Mouse (Mus musculus) urinary bladder, postnatal 25 days (tissue): ENCODE measurements at regions not wholly inside any gene's neighbourhood (a gene's known extent, or its start where the extent isn't known, plus 50 kb on each side); places are given as distances from the start of the nearest gene placed in this dataset.

Experiments
- DNase-seq: peaks from one replicate; pipeline ENCODE4 v3.0.0; 2022; ENCODE audit warnings: low spot score

DNA sequence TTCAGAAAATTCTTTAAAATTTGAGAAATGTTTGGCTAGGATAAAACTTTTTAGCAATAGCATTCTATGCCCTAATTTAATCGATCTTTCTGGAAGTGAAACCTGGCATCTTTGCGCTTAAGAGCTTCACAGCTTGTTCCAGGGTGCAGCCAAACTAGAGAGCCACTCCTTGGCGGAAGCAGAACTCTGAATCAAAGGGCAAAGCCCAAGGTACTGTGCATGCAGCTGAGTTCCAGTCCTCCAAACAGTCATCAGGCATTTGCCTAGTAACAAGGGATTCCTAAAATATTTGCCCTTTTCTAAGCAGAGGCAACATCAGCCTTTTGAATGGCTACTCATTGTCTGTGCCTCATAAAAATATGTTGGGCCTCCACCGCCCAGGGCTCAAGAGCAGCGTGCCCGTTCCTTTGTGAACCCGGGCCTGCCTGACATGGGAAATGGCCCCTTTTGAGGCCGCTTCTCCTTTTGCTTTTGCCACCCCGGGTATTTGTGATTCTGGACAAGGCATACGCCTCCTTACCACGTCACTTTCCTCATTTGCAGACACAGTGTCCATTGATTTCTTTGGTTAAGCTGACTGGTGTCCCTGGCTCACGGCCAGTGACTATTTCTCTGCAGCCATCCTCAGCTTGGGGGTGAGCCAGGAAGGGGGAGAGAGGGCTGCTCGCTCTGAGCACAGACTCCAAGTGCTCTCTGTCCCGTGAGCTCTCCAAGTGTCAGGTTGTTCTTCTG is 402.2 kb upstream of the Smim15 start:
- no peak for DNase-seq

- no peak for DNase-seq
Measured at GRCm38 (mm10) chr13:107639620-107640019, 404.6 kb upstream of the Smim15 start.

DNA sequence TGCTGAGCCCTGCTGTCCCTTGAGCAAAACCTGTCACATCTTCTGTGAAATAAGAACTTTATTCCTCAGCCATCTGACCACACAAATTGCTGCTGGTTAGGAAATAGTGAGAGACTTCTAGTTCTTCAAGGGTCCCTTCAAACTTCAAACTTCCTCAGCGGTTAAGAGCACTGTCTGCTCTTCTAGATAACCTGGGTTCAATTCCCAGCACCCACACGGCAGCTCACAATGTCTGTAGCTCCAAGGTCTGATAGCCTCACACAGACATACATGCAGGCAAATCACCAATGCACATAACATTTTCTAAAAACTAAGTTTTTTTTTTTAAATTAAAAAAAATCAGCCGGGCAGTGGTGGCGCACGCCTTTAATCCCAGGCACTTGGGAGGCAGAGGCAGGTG is 407.0 kb upstream of the Smim15 start:
- DNase-seq: no peak

GRCm38 (mm10) chr13:107635114-107635513 is 409.1 kb upstream of the Smim15 start:
- no peak for DNase-seq

- DNase-seq: no peak
Measured at GRCm38 (mm10) chr13:107627073-107627472, 417.2 kb upstream of the Smim15 start.

DNA sequence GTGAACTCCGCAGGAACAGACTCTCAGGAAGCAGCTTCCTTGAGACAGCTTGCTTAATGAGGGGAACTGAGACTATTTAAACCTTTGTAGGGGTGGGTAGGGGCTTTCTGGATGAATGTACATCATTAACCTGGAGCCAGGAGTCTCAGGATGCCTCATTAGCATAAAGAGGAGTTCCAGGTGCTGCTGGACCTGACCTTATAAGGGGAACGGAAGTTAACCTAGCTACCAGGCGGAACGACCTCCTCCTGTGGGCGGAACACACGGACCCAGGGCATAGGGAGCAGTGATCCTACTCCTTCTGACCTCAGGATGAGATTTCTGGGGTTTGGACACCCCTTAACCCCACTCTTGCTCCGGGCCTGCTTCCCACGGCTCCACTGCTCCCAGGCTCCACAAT is 417.6 kb upstream of the Smim15 start:
- DNase-seq: no peak

DNA sequence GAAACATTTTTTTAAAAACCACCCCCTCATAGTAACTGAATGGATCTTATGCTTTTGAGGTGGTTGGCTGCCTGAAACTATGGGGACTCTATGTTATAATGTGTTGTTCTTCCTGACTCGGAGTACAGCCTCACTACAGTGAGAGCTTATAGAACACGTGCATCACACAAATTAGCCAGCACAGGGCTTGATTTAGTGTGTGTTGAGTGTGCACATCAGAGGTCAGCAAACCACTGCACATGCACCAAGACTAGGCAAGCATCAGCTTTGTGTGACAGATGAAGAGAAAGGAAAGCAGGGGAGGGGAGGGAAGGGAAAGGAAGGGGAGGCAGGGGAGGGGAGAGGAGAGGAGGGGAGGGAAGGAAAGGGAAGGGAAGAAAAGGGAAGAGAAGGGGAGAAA is 422.9 kb upstream of the Smim15 start:
- no peak for DNase-seq

DNA sequence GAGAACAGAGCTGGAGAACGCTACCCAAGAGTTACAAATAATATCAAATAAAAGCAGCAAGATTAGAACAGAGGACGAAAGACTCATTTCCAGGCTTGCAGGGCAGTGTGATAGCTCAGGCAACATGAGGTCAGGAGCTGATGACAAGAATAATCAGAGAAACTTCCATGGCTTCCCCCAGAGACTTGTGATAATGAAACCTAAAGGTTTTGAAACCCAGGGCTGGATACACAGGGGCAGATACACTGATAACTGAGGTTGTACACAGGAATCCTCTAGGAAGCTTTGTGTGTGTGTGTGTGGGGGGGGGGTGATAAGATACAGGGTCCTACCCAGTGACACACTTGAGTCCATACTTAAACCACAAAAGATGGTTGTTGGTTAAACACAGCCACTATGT is 423.4 kb upstream of the Smim15 start:
- DNase-seq: no peak

GRCm38 (mm10) chr13:107620210-107620609 is 424.0 kb upstream of the Smim15 start:
- DNase-seq: no peak

- no peak for DNase-seq
Measured at GRCm38 (mm10) chr13:107619430-107619927, 424.8 kb upstream of the Smim15 start.

- DNase-seq: no peak
Measured at GRCm38 (mm10) chr13:107618796-107619429, 425.3 kb upstream of the Smim15 start.

GRCm38 (mm10) chr13:107618369-107618771 is 425.9 kb upstream of the Smim15 start:
- DNase-seq: no peak

DNA sequence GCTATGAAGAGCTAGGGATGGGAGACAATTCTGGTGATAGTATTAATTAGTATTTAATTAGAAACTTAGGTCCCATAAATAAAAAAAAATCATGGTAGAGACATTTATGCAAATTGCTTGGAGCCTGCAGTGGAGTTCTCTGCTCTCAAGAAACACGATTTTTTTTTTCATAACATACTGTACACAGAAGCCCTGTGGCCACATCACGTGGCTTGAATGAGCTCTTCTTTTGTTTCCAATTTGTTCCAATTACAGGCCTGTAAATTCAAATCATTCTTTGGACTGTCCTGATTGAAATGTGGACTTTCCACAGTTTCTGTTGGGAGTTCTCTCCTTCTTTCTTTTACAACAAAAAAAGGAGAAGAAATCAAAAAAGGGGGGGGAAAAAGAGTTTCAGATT is 426.7 kb upstream of the Smim15 start:
- no peak for DNase-seq

- DNase-seq: no peak
Measured at GRCm38 (mm10) chr13:107616775-107617174, 427.5 kb upstream of the Smim15 start.

- no peak for DNase-seq
Measured at GRCm38 (mm10) chr13:107608996-107609503, 435.2 kb upstream of the Smim15 start.

- DNase-seq: no peak
Measured at GRCm38 (mm10) chr13:107607294-107607693, 437.0 kb upstream of the Smim15 start.

DNA sequence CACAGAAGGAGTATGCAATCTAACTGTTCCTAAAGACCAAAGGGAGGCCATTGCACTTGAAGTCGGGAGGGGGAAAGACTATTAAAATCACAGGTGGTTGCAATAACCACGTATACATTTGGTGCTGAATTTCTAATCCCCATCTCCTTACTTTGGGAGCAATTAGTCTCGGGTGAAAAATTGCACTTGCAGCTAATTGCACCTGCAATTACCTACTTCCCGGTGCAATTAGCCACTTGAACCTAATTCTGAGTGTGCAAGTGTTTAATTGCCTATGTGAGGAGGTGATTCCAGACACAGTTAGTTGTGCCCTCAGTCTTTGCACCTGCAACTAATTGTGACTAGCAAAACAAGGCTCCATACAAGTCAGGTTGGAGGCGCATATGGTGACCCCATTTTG is 442.1 kb upstream of the Smim15 start:
- no peak for DNase-seq

GRCm38 (mm10) chr13:107601132-107601439 is 443.2 kb upstream of the Smim15 start:
- DNase-seq: no peak

DNA sequence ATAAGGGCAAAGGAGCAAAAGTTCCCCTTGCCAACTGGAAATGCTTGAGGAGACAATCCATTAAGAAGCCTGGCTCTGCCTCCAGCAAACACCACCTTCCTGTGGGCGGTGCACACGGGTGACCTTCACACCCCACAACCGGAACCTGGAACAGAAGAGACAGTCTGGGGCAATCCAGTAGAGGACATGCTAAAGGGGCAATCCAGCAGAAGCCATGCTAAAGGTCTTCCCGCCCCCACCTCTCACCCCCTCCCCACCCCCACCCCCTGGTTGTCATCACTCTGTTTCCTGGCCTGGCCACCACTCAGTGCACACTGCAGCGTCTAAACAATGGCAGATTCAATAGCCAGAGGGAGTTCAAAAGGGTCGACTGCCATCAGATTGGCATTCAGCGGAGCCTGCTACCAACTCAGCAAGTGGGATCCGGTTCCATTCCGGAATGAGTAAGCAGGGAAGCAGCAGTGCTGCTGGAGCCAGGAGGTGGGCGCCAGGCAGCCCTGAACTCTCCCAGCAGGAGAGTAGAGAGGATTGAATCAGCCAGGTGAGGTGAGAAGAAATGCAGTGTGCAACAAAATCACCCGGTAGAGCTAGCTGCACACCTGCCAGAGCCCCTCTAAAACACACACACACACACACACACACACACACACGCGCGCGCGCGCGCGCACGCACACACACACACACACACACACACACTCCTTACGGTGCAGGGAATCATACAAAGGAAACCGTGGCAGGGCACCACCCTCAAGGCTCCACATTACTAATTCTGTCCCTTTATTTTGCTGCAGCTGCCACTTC is 443.7 kb upstream of the Smim15 start:
- no peak for DNase-seq

GRCm38 (mm10) chr13:107599094-107599644 is 445.1 kb upstream of the Smim15 start:
- no peak for DNase-seq

DNA sequence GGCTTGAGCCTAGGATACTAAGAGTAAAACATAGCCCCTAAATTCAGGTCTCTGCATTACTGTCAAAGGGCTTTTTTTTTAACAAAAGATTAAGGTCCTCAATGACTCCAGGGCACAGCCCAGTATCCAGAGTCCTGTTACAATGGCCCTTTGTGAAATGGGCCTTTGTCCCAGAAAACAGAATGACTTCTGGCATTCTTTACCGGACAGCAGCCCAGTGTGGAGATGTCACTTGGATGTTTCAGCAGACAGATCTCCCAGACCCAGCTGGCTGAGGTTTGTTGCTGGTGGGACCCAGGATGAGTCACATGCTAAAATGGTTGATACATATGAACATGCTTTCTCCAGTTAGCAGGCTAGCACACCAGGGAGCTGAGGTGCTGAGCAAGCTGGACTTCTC is 445.9 kb upstream of the Smim15 start:
- DNase-seq: no peak

DNA sequence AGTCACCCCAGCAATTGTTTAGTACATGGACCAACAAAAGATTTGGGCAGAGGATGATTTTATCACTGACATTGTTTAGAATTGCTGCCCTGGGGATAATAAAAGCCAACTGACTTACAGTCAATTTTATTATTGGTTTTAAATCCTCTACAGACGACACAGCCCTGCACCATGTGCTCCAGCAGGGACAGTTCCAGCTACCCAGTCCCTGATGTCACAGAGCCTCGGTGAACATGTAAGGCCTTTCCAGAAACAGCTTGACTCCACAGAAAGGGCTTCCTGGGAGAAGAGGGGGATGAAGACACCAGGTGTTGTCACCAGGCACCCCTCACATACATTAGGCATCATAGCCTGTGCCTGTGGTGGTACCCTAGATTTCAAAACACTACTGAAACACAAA is 447.0 kb upstream of the Smim15 start:
- no peak for DNase-seq

DNA sequence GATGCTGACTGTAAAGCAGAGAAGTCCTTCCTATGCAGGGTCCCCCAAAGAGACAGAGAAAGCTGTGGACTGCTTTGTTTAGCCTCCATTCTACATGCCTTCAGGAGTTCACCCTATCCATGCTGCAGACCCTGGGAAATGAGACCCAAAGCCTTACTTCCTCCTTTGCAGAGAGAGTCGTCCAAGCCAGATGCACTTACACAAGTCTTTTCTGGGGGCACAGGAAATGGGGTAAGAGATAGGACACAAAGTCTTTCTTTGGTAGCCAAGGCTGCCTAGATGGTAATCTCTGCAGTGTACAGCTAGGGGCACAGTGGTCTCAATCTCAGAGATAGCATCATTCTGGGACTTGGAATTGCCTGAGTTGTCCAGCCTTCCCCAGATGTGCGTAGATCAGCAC is 448.1 kb upstream of the Smim15 start:
- DNase-seq: no peak
